Mouse (Mus musculus) erythroblast, embryonic 14.5 days (primary cell): ENCODE data around the gene Kmt2d. TPM values are rescaled to one million over a fixed set of nuclear protein-coding genes. Genes with fewer than 3 reads are reported as not detected.

Experiments used
- H3K27me3 ChIP-seq: 2 replicates; pipeline ENCODE4 v1.6.1; 2012; ENCODE audit warnings: inconsistent platforms; ENCODE audit not compliant: control insufficient read depth
- H3K36me3 ChIP-seq: 2 replicates; pipeline ENCODE4 v1.6.1; 2012; ENCODE audit warnings: mild to moderate bottlenecking, inconsistent platforms; ENCODE audit not compliant: control insufficient read depth
- H3K4me1 ChIP-seq: 2 replicates; pipeline ENCODE4 v1.6.1; 2012; ENCODE audit warnings: inconsistent platforms; ENCODE audit not compliant: control insufficient read depth
- H3K4me3 ChIP-seq: replicated peaks from 2 replicates; pipeline ENCODE3; 2012; ENCODE audit warnings: moderate library complexity, mild to moderate bottlenecking, inconsistent platforms
- H3K9me3 ChIP-seq: 2 replicates; pipeline ENCODE4 v1.6.1; 2012; ENCODE audit warnings: low read length, inconsistent platforms, mixed read lengths; ENCODE audit not compliant: control insufficient read depth
- GATA1 ChIP-seq: IDR thresholded peaks from 2 replicates; pipeline ENCODE4 v1.6.1; 2012; ENCODE audit warnings: low read length, inconsistent platforms, mixed read lengths
- TAL1 ChIP-seq: IDR thresholded peaks from 3 replicates; pipeline ENCODE4 v1.6.1; 2012; ENCODE audit warnings: low read length, inconsistent platforms, mixed read lengths
- polyA plus RNA-seq: library from polyadenylated mRNA; stranded (reverse); fragments of >175 nt; gene quantifications from 2 replicates; pipeline ENCODE4 v1.2.3, GENCODE M21; 2012

Kmt2d gene
- polyA plus RNA-seq, 1 experiment: 2.6 TPM

- Histone ChIP-seq H3K36me3 (peaks cover 27% of the 10 kb centered on the region), H3K4me3 (no peak overlapping the region), H3K4me1 (peaks cover 33% of the 10 kb centered on the region), H3K9me3 (peaks cover 22% of the 10 kb centered on the region), H3K27me3 (peaks cover 73% of the 10 kb centered on the region)
- TF ChIP-seq GATA1 (no peak), TAL1 (no peak)
Observed at GRCm38 (mm10) chr15:98807895-98808650, 62.9 kb downstream of the Kmt2d start.

- Histone ChIP-seq H3K4me1 (peaks cover 30% of the 10 kb centered on the region), H3K4me3 (no peak overlapping the region), H3K9me3 (peaks cover 22% of the 10 kb centered on the region), H3K27me3 (peaks cover 82% of the 10 kb centered on the region), H3K36me3 (peaks cover 18% of the 10 kb centered on the region)
- no peak for TF ChIP-seq GATA1
- no peak for TF ChIP-seq TAL1
Observed at GRCm38 (mm10) chr15:98806809-98807770, 63.9 kb downstream of the Kmt2d start.

DNA sequence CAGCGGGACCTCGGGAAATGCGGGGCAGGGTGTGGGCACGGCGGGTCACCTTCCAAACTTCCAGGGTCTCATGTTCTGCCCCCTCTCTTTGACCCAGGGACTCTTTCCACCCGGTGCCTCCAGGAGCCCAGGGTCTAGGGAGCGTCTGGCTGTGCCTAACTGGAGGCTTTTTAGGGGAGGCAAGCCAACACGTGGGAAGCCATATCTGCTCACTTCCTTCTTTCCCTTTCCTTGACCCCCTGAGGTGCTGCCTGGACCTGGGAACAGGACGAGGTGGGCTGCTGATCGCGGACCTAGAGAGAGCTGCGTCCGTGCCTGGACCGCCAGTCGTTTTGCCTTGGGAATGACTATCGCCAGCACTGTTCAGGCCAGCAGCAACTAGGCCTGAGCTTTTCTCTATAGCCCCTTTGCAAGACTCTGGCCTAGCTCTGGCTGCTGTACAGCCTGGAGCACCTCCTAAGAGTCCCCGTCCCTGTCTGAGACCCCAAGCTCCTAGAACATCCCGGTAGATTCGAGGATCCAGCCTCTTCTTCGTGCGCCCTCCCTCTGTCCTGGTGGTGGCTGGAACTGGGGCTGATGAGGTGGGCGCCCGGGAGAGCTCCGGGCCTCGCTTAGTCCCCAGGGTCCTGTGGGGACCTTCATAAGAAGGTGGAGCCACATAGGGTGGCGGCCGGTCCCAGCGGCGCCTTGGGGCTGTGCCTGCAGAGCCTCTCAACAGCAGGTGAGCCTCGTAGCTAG lies 64.8 kb downstream of the Kmt2d start:
- Histone ChIP-seq H3K9me3 (peaks cover 22% of the 10 kb centered on the region), H3K4me3 (no peak overlapping the region), H3K36me3 (peaks cover 10% of the 10 kb centered on the region), H3K4me1 (peaks cover 30% of the 10 kb centered on the region), H3K27me3 (peaks cover 91% of the 10 kb centered on the region)
- TF ChIP-seq GATA1 (no peak), TAL1 (no peak)

- TF ChIP-seq TAL1 (no peak), GATA1 (no peak)
- Histone ChIP-seq H3K27me3 (peaks cover 96% of the 10 kb centered on the region), H3K4me3 (no peak overlapping the region), H3K9me3 (peaks cover 22% of the 10 kb centered on the region), H3K36me3 (peaks cover 3% of the 10 kb centered on the region; the same call in 1 of the 2 replicates), H3K4me1 (peaks cover 30% of the 10 kb centered on the region)
Observed at GRCm38 (mm10) chr15:98805324-98806040, 65.5 kb downstream of the Kmt2d start.

DNA sequence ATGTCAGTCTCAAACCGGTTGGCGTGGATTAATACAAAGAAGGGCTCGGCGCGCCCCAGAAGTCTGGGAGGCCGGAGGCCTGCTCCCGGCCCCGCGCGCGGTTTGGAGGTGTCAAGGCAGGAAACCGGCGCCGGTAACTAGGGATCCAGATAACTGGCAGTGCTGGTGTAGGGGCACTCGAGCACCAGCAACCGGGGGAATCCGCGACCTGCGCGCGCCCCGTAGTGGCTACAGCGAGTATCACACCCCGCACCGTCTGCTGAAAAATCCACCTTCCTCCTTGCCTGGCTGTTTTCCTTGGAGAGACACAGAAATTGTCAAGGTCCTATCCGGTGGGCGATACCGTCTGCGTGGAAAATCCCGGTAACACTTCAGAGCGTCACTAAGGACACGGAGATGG lies 67.0 kb downstream of the Kmt2d start:
- H3K9me3 ChIP-seq: peaks cover 22% of the 10 kb centered on the region
- no peaks in the 10 kb centered on the region for H3K36me3 ChIP-seq
- H3K4me3 ChIP-seq: no peak overlapping the region
- TF ChIP-seq GATA1 (no peak), TAL1 (no peak)
- peaks cover 100% of the 10 kb centered on the region for H3K27me3 ChIP-seq
- peaks cover 30% of the 10 kb centered on the region for H3K4me1 ChIP-seq

DNA sequence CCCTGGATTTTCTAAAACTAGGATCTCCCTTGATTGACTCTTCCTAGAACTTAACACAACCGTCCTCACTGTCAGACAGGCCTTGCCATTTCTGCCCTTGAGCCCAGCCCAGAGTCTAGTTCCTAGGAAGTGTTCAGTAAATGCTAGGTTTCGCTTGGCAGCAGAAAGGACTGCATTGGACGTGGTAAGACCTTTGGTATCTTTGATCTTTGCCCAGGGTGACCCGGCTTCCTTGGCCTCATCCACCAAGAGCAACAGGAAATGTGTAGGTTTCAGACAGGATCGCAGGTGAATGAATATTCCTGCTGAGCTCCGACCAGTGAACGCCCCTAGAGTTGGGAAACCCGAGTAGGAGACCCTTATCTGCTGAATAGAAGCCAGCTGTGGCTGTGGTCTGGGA lies 68.1 kb downstream of the Kmt2d start:
- TF ChIP-seq TAL1 (no peak), GATA1 (no peak)

GRCm38 (mm10) chr15:98799396-98799795 lies 71.6 kb downstream of the Kmt2d start:
- H3K4me1 ChIP-seq: no peaks in the 10 kb centered on the region; the same call in 1 of the 2 replicates
- TF ChIP-seq GATA1 (no peak), TAL1 (no peak)
- H3K9me3 ChIP-seq: peaks cover 3% of the 10 kb centered on the region; the same call in 1 of the 2 replicates
- no peak overlapping the region for H3K4me3 ChIP-seq
- peaks cover 100% of the 10 kb centered on the region for H3K27me3 ChIP-seq
- no peaks in the 10 kb centered on the region for H3K36me3 ChIP-seq

More for the DNA sequence above, 68.1 kb downstream of the Kmt2d start:
- Histone ChIP-seq H3K4me1 (peaks cover 28% of the 10 kb centered on the region), H3K9me3 (peaks cover 20% of the 10 kb centered on the region), H3K4me3 (no peak overlapping the region), H3K36me3 (no peaks in the 10 kb centered on the region), H3K27me3 (peaks cover 100% of the 10 kb centered on the region)

- TF ChIP-seq TAL1 (no peak), GATA1 (no peak)
- H3K4me3 ChIP-seq: no peak overlapping the region
- H3K27me3 ChIP-seq: peaks cover 100% of the 10 kb centered on the region
- H3K36me3 ChIP-seq: no peaks in the 10 kb centered on the region
- H3K4me1 ChIP-seq: no peaks in the 10 kb centered on the region; the same call in 1 of the 2 replicates
- peaks cover 3% of the 10 kb centered on the region; the same call in 1 of the 2 replicates for H3K9me3 ChIP-seq
Observed at GRCm38 (mm10) chr15:98798903-98799302, 72.1 kb downstream of the Kmt2d start.
